8 mouse cellular contexts compared by ENCODE assay signal in genomic region chr4:59188474-59188801, GRCm38 (mm10). TPM values are rescaled to one million over a fixed set of nuclear protein-coding genes. Genes with fewer than 3 reads are reported as not detected.
DNase-seq lines count a peak whose midpoint lies in the region; ATAC-seq and TF ChIP-seq lines count a peak whose summit lies in the region.

No protein-coding gene starts in this region.

- H3K36me3 ChIP-seq in heart, embryonic 15.5 days = no peaks in the 10 kb centered on the region
- H3K36me3 ChIP-seq in MEL (ENCODE audit: control insufficient read depth in 1 of 2, insufficient read depth in 2 of 2, low read length in 2 of 2) = peaks cover 0 to 35% of the 10 kb centered on the region in 2 experiments; a peak in 3 of 4 replicates
- H3K36me3 ChIP-seq in hindbrain, embryonic 13.5 days = no peaks in the 10 kb centered on the region
- H3K36me3 ChIP-seq in midbrain, embryonic 12.5 days = no peaks in the 10 kb centered on the region

- no peak for DNase-seq in heart, adult 9 months (ENCODE audit: low spot score in 2 of 2)
- no peak for DNase-seq in MEL (ENCODE audit: low read depth, low spot score)
- no peak for DNase-seq in adrenal gland, adult 8-10 months
- DNase-seq in thymus, adult 18-20 months = no peak
- no peak for DNase-seq in urinary bladder, postnatal 10 days (ENCODE audit: low spot score)

- H3K4me1 ChIP-seq in heart, embryonic 15.5 days (replicated peaks) = peaks cover 10% of the 10 kb centered on the region
- peaks cover 14 to 20% of the 10 kb centered on the region in 2 experiments for H3K4me1 ChIP-seq in MEL (ENCODE audit: control insufficient read depth in 1 of 2, insufficient read depth in 2 of 2, low read length in 2 of 2)
- H3K4me1 ChIP-seq in hindbrain, embryonic 13.5 days (replicated peaks) = peaks cover 16% of the 10 kb centered on the region
- H3K4me1 ChIP-seq in midbrain, embryonic 12.5 days = 0 out of 2 replicates have a peak, but pooled peaks cover 3% of the 10 kb centered on the region

- H3K4me2 ChIP-seq in heart, embryonic 15.5 days = peak overlapping the region; percentile 78
- H3K4me2 ChIP-seq in hindbrain, embryonic 13.5 days = peak overlapping the region; percentile 68
- H3K4me2 ChIP-seq in midbrain, embryonic 12.5 days (replicated peaks) = peak overlapping the region; percentile 67

- no peak for TF ChIP-seq CTCF in MEL (IDR thresholded peaks at IDR 0.05 in 2 of 3, conservative IDR thresholded peaks at IDR 0.05 in 1 of 3; ENCODE audit: control insufficient read depth in 1 of 3, insufficient read depth in 1 of 3, low read depth in 2 of 3, low read length in 3 of 3, poor library complexity in 1 of 3, severe bottlenecking in 1 of 3)

- H3K79me2 ChIP-seq in MEL (ENCODE audit: control insufficient read depth, insufficient read depth, low read length, poor library complexity) = peaks cover 32% of the 10 kb centered on the region

- H3K27me3 ChIP-seq in heart, embryonic 15.5 days = no peaks in the 10 kb centered on the region
- H3K27me3 ChIP-seq in MEL (ENCODE audit: control insufficient read depth in 1 of 2, insufficient read depth in 2 of 2, low read length in 2 of 2) = no peaks in the 10 kb centered on the region
- H3K27me3 ChIP-seq in hindbrain, embryonic 13.5 days = no peaks in the 10 kb centered on the region
- no peaks in the 10 kb centered on the region for H3K27me3 ChIP-seq in midbrain, embryonic 12.5 days

- peak overlapping the region; percentile 98 for H3K4me3 ChIP-seq in heart, embryonic 15.5 days
- H3K4me3 ChIP-seq in MEL (ENCODE audit: control insufficient read depth in 1 of 2, insufficient read depth in 1 of 2, low read depth in 2 of 2, low read length in 2 of 2) = peak overlapping the region; percentile 55 to 78
- peak overlapping the region; percentile 88 for H3K4me3 ChIP-seq in hindbrain, embryonic 13.5 days
- H3K4me3 ChIP-seq in midbrain, embryonic 12.5 days = peak overlapping the region; percentile 94

- no peak; a peak in 1 of 4 replicates for TF ChIP-seq EP300 in MEL (IDR thresholded peaks at IDR 0.05; ENCODE audit: low read depth in 1 of 2, low read length in 2 of 2)

- peak overlapping the region; percentile 92 for H3K27ac ChIP-seq in heart, embryonic 15.5 days
- peak overlapping the region; percentile 90 for H3K27ac ChIP-seq in MEL (ENCODE audit: control insufficient read depth, low read depth, low read length)
- H3K27ac ChIP-seq in hindbrain, embryonic 13.5 days = peak overlapping the region; percentile 98
- H3K27ac ChIP-seq in midbrain, embryonic 12.5 days (replicated peaks) = peak overlapping the region; percentile 92; the same call in 1 of the 2 replicates

- no peak for TF ChIP-seq RAD21 in MEL (IDR thresholded peaks at IDR 0.05; ENCODE audit: low read depth, low read length)

- ATAC-seq in heart, embryonic 15.5 days (replicated peaks; ENCODE audit: insufficient number of reproducible peaks, insufficient read depth, low FRiP score, low read depth) = no peak
- no peak for ATAC-seq in hindbrain, embryonic 13.5 days (ENCODE audit: low FRiP score)
- no peak for ATAC-seq in midbrain, embryonic 12.5 days (ENCODE audit: low FRiP score, low read depth)

- peak overlapping the region; percentile 98 for H3K9ac ChIP-seq in heart, embryonic 15.5 days
- H3K9ac ChIP-seq in MEL (ENCODE audit: control insufficient read depth, low read depth, low read length, poor library complexity, severe bottlenecking) = peak overlapping the region; percentile 98
- peak overlapping the region; percentile 95 for H3K9ac ChIP-seq in hindbrain, embryonic 13.5 days
- H3K9ac ChIP-seq in midbrain, embryonic 12.5 days (replicated peaks) = peak overlapping the region; percentile 91

- no peak; a peak in 1 of 4 replicates for TF ChIP-seq POLR2A in MEL (IDR thresholded peaks at IDR 0.05; ENCODE audit: control insufficient read depth in 1 of 2, insufficient read depth in 1 of 2, low read depth in 1 of 2, low read length in 2 of 2, poor library complexity in 1 of 2)

- H3K9me3 ChIP-seq in heart, embryonic 15.5 days (replicated peaks) = no peaks in the 10 kb centered on the region
- no peaks in the 10 kb centered on the region for H3K9me3 ChIP-seq in MEL (replicated peaks; ENCODE audit: insufficient read depth, low read length)
- no peaks in the 10 kb centered on the region for H3K9me3 ChIP-seq in hindbrain, embryonic 13.5 days
- H3K9me3 ChIP-seq in midbrain, embryonic 12.5 days = no peaks in the 10 kb centered on the region

- 27% methylated on average over 4 of the region's 4 CpGs for WGBS in heart, embryonic 15.5 days
- 29% methylated on average over 4 of the region's 4 CpGs for WGBS in hindbrain, embryonic 13.5 days
- WGBS in midbrain, embryonic 12.5 days = 27% methylated on average over 4 of the region's 4 CpGs

TF ChIP-seq in MEL, 35 proteins besides CTCF, POLR2A, EP300 and RAD21:
- TF ChIP-seq MAX (IDR thresholded peaks at IDR 0.05; ENCODE audit: low read length) = peak; percentile 47; the same call in 1 of the 2 replicates
- TF ChIP-seq GATA1 (IDR thresholded peaks at IDR 0.05; ENCODE audit: low read depth, low read length) = no peak
- no peak for TF ChIP-seq E2F4 (IDR thresholded peaks at IDR 0.05; ENCODE audit: borderline replicate concordance, low read depth, low read length)
- no peak for TF ChIP-seq USF1 (IDR thresholded peaks at IDR 0.05; ENCODE audit: low read depth, low read length)
- TF ChIP-seq RCOR1 (IDR thresholded peaks at IDR 0.05; ENCODE audit: low read depth, low read length) = 0 out of 2 replicates have a peak, but pooled peaks have one; percentile 24
- TF ChIP-seq HCFC1 (IDR thresholded peaks at IDR 0.05; ENCODE audit: low read depth, low read length) = no peak
- no peak for TF ChIP-seq SMC3 (IDR thresholded peaks at IDR 0.05; ENCODE audit: low read depth, low read length)
- TF ChIP-seq MYC (IDR thresholded peaks at IDR 0.05; ENCODE audit: low read depth, low read length) = peak; percentile 70; the same call in 1 of the 2 replicates
- TF ChIP-seq MYB (IDR thresholded peaks at IDR 0.05; ENCODE audit: low read depth, low read length) = no peak
- peak; percentile 39; the same call in 1 of the 2 replicates for TF ChIP-seq BHLHE40 (IDR thresholded peaks at IDR 0.05; ENCODE audit: borderline replicate concordance, low read depth, low read length)
- no peak for TF ChIP-seq NRF1 (IDR thresholded peaks at IDR 0.05; ENCODE audit: insufficient read depth, low read depth, low read length, poor library complexity, severe bottlenecking)
- TF ChIP-seq CHD1 (IDR thresholded peaks at IDR 0.05; ENCODE audit: low read depth, low read length) = no peak
- TF ChIP-seq GABPA (IDR thresholded peaks at IDR 0.05; ENCODE audit: low read depth, low read length) = no peak
- TF ChIP-seq MAZ (IDR thresholded peaks at IDR 0.05; ENCODE audit: low read depth, low read length) = no peak
- no peak for TF ChIP-seq MAFK (IDR thresholded peaks at IDR 0.05; ENCODE audit: borderline replicate concordance, low read depth, low read length)
- TF ChIP-seq CHD2 (IDR thresholded peaks at IDR 0.05; ENCODE audit: low read length) = no peak
- TF ChIP-seq ELF1 (IDR thresholded peaks at IDR 0.05; ENCODE audit: low read depth, low read length) = no peak
- TF ChIP-seq TCF12 (IDR thresholded peaks at IDR 0.05; ENCODE audit: low read depth, low read length) = no peak
- no peak for TF ChIP-seq ZKSCAN1 (IDR thresholded peaks at IDR 0.05; ENCODE audit: low read depth, low read length)
- no peak for TF ChIP-seq USF2 (IDR thresholded peaks at IDR 0.05; ENCODE audit: borderline replicate concordance in 1 of 2, insufficient read depth in 1 of 2, low read depth in 1 of 2, low read length in 2 of 2)
- no peak for TF ChIP-seq UBTF (IDR thresholded peaks at IDR 0.05; ENCODE audit: borderline replicate concordance, insufficient read depth, low read depth, low read length)
- TF ChIP-seq TBP (IDR thresholded peaks at IDR 0.05; ENCODE audit: low read depth, low read length) = no peak
- no peak for TF ChIP-seq MEF2A (IDR thresholded peaks at IDR 0.05; ENCODE audit: extremely low read depth, insufficient replicate concordance, low read depth, low read length, poor library complexity, severe bottlenecking)

RNA-seq across cellular contexts. Expression of gene Ugcg, which starts 0.6 kb away (rescaled TPM):
- 6.2 and 7.0 TPM in 2 replicates for polyA plus RNA-seq in heart, embryonic 15.5 days (2015; fragmentation: Nextera tagmentation; extraction: Ambion mirVana)
- total RNA-seq in MEL (2012; rRNA removed) = 39.1 and 45.4 TPM in 2 replicates
- polyA plus RNA-seq in MEL (2012; ENCODE audit: insufficient read depth in 1 of 2, insufficient read length in 2 of 2, low read depth in 1 of 2, low replicate concordance in 2 of 2, missing spikeins in 1 of 2) = 10 to 100 TPM in 1 of 2 experiments, not detected in 1; 30.8 TPM
- polyA plus RNA-seq in hindbrain, embryonic 13.5 days (2015; fragmentation: Nextera tagmentation; extraction: Ambion mirVana) = 17.3 and 19.2 TPM in 2 replicates
- 15.0 and 19.3 TPM in 2 replicates for polyA plus RNA-seq in midbrain, embryonic 12.5 days (2016; fragmentation: Nextera tagmentation; extraction: Ambion mirVana)
- total RNA-seq in adrenal gland, adult 8-10 months (2022) = 10 to 100 TPM; 34.6 to 58.9 (median 48.2) TPM

RNA-seq across cellular contexts. Expression of gene AI481877, which starts 49.7 kb away (rescaled TPM):
- not detected in 2 replicates for polyA plus RNA-seq in heart, embryonic 15.5 days (2015; fragmentation: Nextera tagmentation; extraction: Ambion mirVana)
- not detected in 2 replicates for total RNA-seq in MEL (2012; rRNA removed)
- polyA plus RNA-seq in MEL (2012; ENCODE audit: insufficient read depth in 1 of 2, insufficient read length in 2 of 2, low read depth in 1 of 2, low replicate concordance in 2 of 2, missing spikeins in 1 of 2) = under 1 TPM in 1 of 2 experiments, not detected in 1; 0.01 TPM
- not detected in 2 replicates for polyA plus RNA-seq in hindbrain, embryonic 13.5 days (2015; fragmentation: Nextera tagmentation; extraction: Ambion mirVana)
- polyA plus RNA-seq in midbrain, embryonic 12.5 days (2016; fragmentation: Nextera tagmentation; extraction: Ambion mirVana) = not detected in 2 replicates
- total RNA-seq in adrenal gland, adult 8-10 months (2022) = under 1 TPM in 2 of 4 experiments, not detected in 2; 0.25 to 0.27 TPM
